Mouse (Mus musculus): ENCODE measurements around the gene Urb1. TPM values are rescaled to one million over a fixed set of nuclear protein-coding genes. Genes with fewer than 3 reads are reported as not detected.

Gene Urb1
- total and polyA plus RNA-seq, 3 experiments = 21.1 to 34.5 (median 29.4) TPM

DNA sequence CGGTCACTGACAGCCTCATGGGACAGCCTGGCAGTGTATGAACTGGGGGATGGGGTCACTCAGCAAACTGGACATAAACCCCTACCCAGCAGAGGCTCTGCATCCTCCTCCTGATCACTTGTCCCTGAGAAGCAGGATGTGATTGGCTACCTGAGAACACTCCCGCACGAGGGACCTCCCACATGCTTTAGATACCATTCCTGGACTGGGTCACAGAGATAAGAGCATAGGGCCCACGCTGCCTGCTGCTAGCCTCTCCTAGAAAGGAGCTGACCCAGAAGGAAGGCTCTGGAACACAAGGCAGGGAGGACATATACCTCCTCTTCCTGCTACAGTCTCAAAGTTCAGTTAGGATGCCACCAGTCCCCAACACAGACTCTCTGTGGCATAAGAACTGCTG lies 49.7 kb downstream of the Urb1 start:
- TF ChIP-seq SIN3A (IDR thresholded peaks at IDR 0.05; ENCODE audit: low read length) = no peak
- TF ChIP-seq POLR2A (IDR thresholded peaks at IDR 0.05; ENCODE audit: low read depth, low read length) = no peak
- TF ChIP-seq TBP (conservative IDR thresholded peaks at IDR 0.05; ENCODE audit: low read depth, low read length) = no peak
- TF ChIP-seq PAX5 (IDR thresholded peaks at IDR 0.05; ENCODE audit: low read length) = no peak
- no peak for TF ChIP-seq MAFK (IDR thresholded peaks at IDR 0.05; ENCODE audit: insufficient replicate concordance, low read length)
- no peak for TF ChIP-seq E2F4 (IDR thresholded peaks at IDR 0.05; ENCODE audit: insufficient replicate concordance, low read depth, low read length)
- no peak for TF ChIP-seq ETS1 (conservative IDR thresholded peaks at IDR 0.05; ENCODE audit: low read depth, low read length)
- no peak for TF ChIP-seq HCFC1 (IDR thresholded peaks at IDR 0.05; ENCODE audit: low read depth, low read length)
- TF ChIP-seq MXI1 (IDR thresholded peaks at IDR 0.05; ENCODE audit: low read depth, low read length) = no peak
- TF ChIP-seq MEF2A (IDR thresholded peaks at IDR 0.05; ENCODE audit: borderline replicate concordance, low read depth, low read length) = no peak
- TF ChIP-seq CHD2 (IDR thresholded peaks at IDR 0.05; ENCODE audit: low read length) = no peak
- no peak for TF ChIP-seq JUN (IDR thresholded peaks at IDR 0.05; ENCODE audit: insufficient read depth, low read depth, low read length)
- TF ChIP-seq RAD21 (IDR thresholded peaks at IDR 0.05; ENCODE audit: low read depth, low read length) = no peak
- no peak for TF ChIP-seq NELFE (IDR thresholded peaks at IDR 0.05; ENCODE audit: low read depth, low read length)
- TF ChIP-seq MYC (IDR thresholded peaks at IDR 0.05; ENCODE audit: low read depth, low read length) = no peak
- TF ChIP-seq KAT2A (IDR thresholded peaks at IDR 0.05; ENCODE audit: insufficient replicate concordance, low read length) = no peak
- H3K9me3 ChIP-seq (replicated peaks; ENCODE audit: low read length) = no peaks in the 10 kb centered on the region
- H3K27me3 ChIP-seq (replicated peaks) = no peaks in the 10 kb centered on the region
- peaks cover 81 to 96% of the 10 kb centered on the region in 2 experiments for H3K36me3 ChIP-seq (replicated peaks in 1 of 2; ENCODE audit: control insufficient read depth in 1 of 2, insufficient read depth in 1 of 2, low read length in 1 of 2)
- no peaks in the 10 kb centered on the region for H3K4me1 ChIP-seq (ENCODE audit: control insufficient read depth in 1 of 2, insufficient read depth in 2 of 2)
- no peak overlapping the region for H3K9ac ChIP-seq (ENCODE audit: insufficient read depth, low read depth)
- dilution Hi-C loops (cut with MboI; ENCODE audit: extremely low pct_ligation_motif_present, extremely low pct_unique_long_range_greater_than_20kb, low sequenced_read_pairs) (no loop called here), in situ Hi-C loops (cut with MboI; ENCODE audit: low pct_ligation_motif_present, low pct_unique_long_range_greater_than_20kb, low sequenced_read_pairs) (no loop called here)
- H3K27ac ChIP-seq (ENCODE audit: insufficient read depth, low read depth) = no peak overlapping the region
- H3K4me2 ChIP-seq (ENCODE audit: insufficient read depth, low read depth, poor library complexity, severe bottlenecking) = no peak overlapping the region
- H3K4me3 ChIP-seq (replicated peaks in 1 of 3; ENCODE audit: low read depth in 2 of 3, low read length in 2 of 3, poor library complexity in 1 of 3) = no peak overlapping the region
- no peak for DNase-seq (ENCODE audit: extremely low read depth)
- no peaks in the 10 kb centered on the region for H3K79me2 ChIP-seq (replicated peaks; ENCODE audit: control insufficient read depth, extremely low read depth, insufficient read depth, poor library complexity, severe bottlenecking)

DNA sequence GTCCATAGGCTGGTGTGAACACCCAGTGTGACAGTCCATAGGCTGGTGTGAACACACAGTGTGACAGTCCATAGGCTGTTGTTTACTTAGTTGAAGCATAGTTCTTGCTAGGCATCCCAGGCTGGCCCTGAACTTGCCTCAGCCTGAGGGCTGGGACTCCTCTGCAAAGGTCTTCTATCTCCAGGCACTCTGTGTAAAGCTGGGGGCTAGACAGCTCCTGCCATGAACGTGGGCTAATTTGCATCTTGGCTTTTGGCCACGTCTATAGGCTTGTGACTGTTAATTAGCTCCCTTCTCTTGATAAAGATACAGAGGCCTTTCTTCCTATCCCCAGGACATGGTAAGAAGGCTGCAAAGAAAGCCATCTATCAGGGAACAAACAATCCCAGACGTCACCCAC lies 50.9 kb downstream of the Urb1 start:
- no peak overlapping the region for H3K4me3 ChIP-seq (replicated peaks in 1 of 3; ENCODE audit: low read depth in 2 of 3, low read length in 2 of 3, poor library complexity in 1 of 3)
- H3K36me3 ChIP-seq (replicated peaks in 1 of 2; ENCODE audit: control insufficient read depth in 1 of 2, insufficient read depth in 1 of 2, low read length in 1 of 2) = peaks cover 82 to 97% of the 10 kb centered on the region in 2 experiments
- H3K79me2 ChIP-seq (replicated peaks; ENCODE audit: control insufficient read depth, extremely low read depth, insufficient read depth, poor library complexity, severe bottlenecking) = no peaks in the 10 kb centered on the region
- no peak overlapping the region for H3K27ac ChIP-seq (ENCODE audit: insufficient read depth, low read depth)
- DNase-seq (ENCODE audit: extremely low read depth) = no peak
- no peaks in the 10 kb centered on the region for H3K9me3 ChIP-seq (replicated peaks; ENCODE audit: low read length)
- no peak overlapping the region for H3K4me2 ChIP-seq (ENCODE audit: insufficient read depth, low read depth, poor library complexity, severe bottlenecking)
- in situ Hi-C loops (cut with MboI; ENCODE audit: low pct_ligation_motif_present, low pct_unique_long_range_greater_than_20kb, low sequenced_read_pairs) = no loop called here
- H3K9ac ChIP-seq (ENCODE audit: insufficient read depth, low read depth) = no peak overlapping the region
- H3K4me1 ChIP-seq (ENCODE audit: control insufficient read depth in 1 of 2, insufficient read depth in 2 of 2) = no peaks in the 10 kb centered on the region
- dilution Hi-C loops (cut with MboI; ENCODE audit: extremely low pct_ligation_motif_present, extremely low pct_unique_long_range_greater_than_20kb, low sequenced_read_pairs) = no loop called here
- no peaks in the 10 kb centered on the region for H3K27me3 ChIP-seq (replicated peaks)
- TF ChIP-seq PAX5 (IDR thresholded peaks at IDR 0.05; ENCODE audit: low read length) (no peak), ZMIZ1 (IDR thresholded peaks at IDR 0.05; ENCODE audit: low read depth, low read length) (no peak)

Measured in CH12.LX (cell line).